Mouse (Mus musculus) CD4-positive, CD25-positive, alpha-beta regulatory T cell, adult 9 weeks (primary cell): ENCODE data around the gene Igsf1. TPM values are rescaled to one million over a fixed set of nuclear protein-coding genes. Genes with fewer than 3 reads are reported as not detected.

Experiments
- polyA plus RNA-seq: library from polyadenylated mRNA; unstranded; fragments of 100-300 nt; shearing (Covaris generic); gene quantifications from one replicate; pipeline ENCODE4 v1.2.1, GENCODE M21; 2017

Igsf1 gene
- polyA plus RNA-seq, result not detected

DNA sequence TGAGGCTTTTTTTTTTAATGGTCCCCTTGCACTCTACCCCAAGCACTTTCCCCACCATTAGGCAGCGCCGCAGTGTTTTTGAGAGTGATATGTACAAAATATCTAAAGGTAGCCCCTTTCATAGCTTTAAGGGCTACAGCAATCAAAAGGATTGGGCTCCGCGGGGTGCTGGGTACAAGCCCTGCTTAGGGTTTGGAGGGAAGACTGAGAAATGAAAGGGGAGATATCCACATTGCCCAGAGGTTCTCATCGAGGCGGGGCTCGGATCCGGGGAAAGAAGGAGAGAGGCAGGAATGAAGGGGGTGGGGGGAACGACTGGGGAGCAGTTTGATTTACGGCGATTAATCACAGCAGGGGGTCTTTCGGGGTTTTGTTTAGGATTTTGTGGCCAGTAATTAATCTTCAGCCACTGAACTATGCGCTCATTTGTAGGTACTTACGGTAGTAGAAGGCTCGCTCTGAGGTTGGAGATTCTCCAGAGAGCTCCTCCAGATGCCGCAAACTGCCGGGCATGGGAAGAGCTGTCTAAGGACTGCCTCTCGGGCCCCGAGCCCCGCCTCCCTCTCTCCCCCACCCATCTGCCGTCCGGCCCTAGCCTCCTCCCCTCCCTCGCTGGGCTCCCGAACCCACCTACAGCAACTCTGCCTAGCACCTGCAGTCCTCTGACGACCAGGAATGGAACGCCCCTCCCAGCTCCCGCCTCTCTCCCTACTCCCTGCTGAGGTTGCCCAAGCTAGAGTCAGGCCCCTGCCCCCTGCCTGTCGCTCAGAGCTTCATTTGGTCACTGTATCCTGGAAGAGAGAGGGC lies at the start of gene Igsf1:
TSS of gene Igsf1 (minus strand) at position 537 of the 807 bp plus-strand sequence.

DNA sequence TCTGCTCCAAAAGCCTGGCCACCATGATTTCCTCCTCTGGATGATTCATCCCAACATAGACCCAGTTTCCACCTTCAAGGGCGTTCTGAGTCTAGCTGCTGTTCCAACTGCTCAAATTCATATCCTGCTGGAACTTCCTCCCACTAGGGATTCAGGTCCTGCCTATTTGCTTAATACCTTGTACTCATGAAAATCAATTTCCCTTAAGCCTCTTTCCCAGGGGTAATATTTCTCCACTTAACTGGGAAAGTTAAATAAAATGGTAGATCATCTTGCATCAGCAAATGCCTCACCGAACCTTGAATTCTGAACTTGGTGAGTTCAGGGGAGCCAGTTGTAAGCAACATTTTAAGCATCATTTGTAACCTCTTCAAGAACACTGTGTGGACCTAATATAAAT lies 62.6 kb downstream of the Igsf1 start, which contains the start of gene Olfr1321:
TSS of gene Olfr1321 (minus strand) at position 101 of the 400 bp plus-strand sequence.

Other genes starting within 250 kb of the Igsf1 start
- not detected for gene Olfr1320, start 125.4 kb downstream of the Igsf1 start, polyA plus RNA-seq
- gene Olfr1321, start 62.7 kb downstream of the Igsf1 start, polyA plus RNA-seq, result not detected
- 0.11 TPM for gene Olfr1322, start 93.7 kb upstream of the Igsf1 start, polyA plus RNA-seq
- not detected for gene Olfr1323, start 221.6 kb upstream of the Igsf1 start, polyA plus RNA-seq